Mouse (Mus musculus): ENCODE data around the gene Fam78b. TPM values are rescaled to one million over a fixed set of nuclear protein-coding genes. Genes with fewer than 3 reads are reported as not detected.

Gene Fam78b
- polyA plus RNA-seq, 1 experiment from 2014 or later: 15.3 TPM

- H3K9me3 ChIP-seq (ENCODE audit: control insufficient read depth, low read length): no peaks in the 10 kb centered on the region
- peaks cover 14% of the 10 kb centered on the region; the same call in 1 of the 2 replicates for H3K4me1 ChIP-seq (replicated peaks; ENCODE audit: control insufficient read depth, insufficient read depth, low read length)
- peak overlapping the region; percentile 38; the same call in 1 of the 2 replicates for H3K27ac ChIP-seq
- no peak for DNase-seq (ENCODE audit: low spot score)
- 63% methylated on average over 3 of the region's 3 CpGs for WGBS
- no peak overlapping the region for H3K4me3 ChIP-seq (replicated peaks; ENCODE audit: low read length)
- no peaks in the 10 kb centered on the region for H3K36me3 ChIP-seq (replicated peaks; ENCODE audit: control insufficient read depth, insufficient read depth)
- no peak overlapping the region for H3K9ac ChIP-seq
- ATAC-seq (ENCODE audit: low FRiP score): no peak
- no peaks in the 10 kb centered on the region for H3K27me3 ChIP-seq (ENCODE audit: control insufficient read depth, insufficient read depth, low read length)
- no peak overlapping the region for H3K4me2 ChIP-seq (replicated peaks)
Observed at GRCm38 (mm10) chr1:167116733-167117132, 115.5 kb downstream of the Fam78b start.

GRCm38 (mm10) chr1:167118971-167119370 is 117.8 kb downstream of the Fam78b start:
- Histone ChIP-seq H3K4me2 (replicated peaks) (peak overlapping the region; percentile 10), H3K4me3 (replicated peaks; ENCODE audit: low read length) (no peak overlapping the region), H3K27me3 (ENCODE audit: control insufficient read depth, insufficient read depth, low read length) (no peaks in the 10 kb centered on the region), H3K4me1 (replicated peaks; ENCODE audit: control insufficient read depth, insufficient read depth, low read length) (peaks cover 14% of the 10 kb centered on the region; the same call in 1 of the 2 replicates), H3K27ac (peak overlapping the region; percentile 53; the same call in 1 of the 2 replicates), H3K9me3 (ENCODE audit: control insufficient read depth, low read length) (no peaks in the 10 kb centered on the region), H3K9ac (0 out of 2 replicates have a peak overlapping the region, but pooled peaks have one; percentile 4), H3K36me3 (replicated peaks; ENCODE audit: control insufficient read depth, insufficient read depth) (no peaks in the 10 kb centered on the region)
- ATAC-seq (ENCODE audit: low FRiP score) (no peak), DNase-seq (ENCODE audit: low spot score) (no peak)
- 41% methylated on average over 7 of the region's 7 CpGs for WGBS

- ATAC-seq (ENCODE audit: low FRiP score) (peak; percentile 72), DNase-seq (ENCODE audit: low spot score) (peak; percentile 57)
- Histone ChIP-seq H3K36me3 (replicated peaks; ENCODE audit: control insufficient read depth, insufficient read depth) (no peaks in the 10 kb centered on the region), H3K27ac (peak overlapping the region; percentile 53; the same call in 1 of the 2 replicates), H3K27me3 (ENCODE audit: control insufficient read depth, insufficient read depth, low read length) (no peaks in the 10 kb centered on the region), H3K9me3 (ENCODE audit: control insufficient read depth, low read length) (no peaks in the 10 kb centered on the region), H3K4me3 (replicated peaks; ENCODE audit: low read length) (no peak overlapping the region), H3K9ac (0 out of 2 replicates have a peak overlapping the region, but pooled peaks have one; percentile 4), H3K4me1 (replicated peaks; ENCODE audit: control insufficient read depth, insufficient read depth, low read length) (peaks cover 14% of the 10 kb centered on the region; the same call in 1 of the 2 replicates), H3K4me2 (replicated peaks) (peak overlapping the region; percentile 10)
- WGBS: 21% methylated on average over 8 of the region's 8 CpGs
Observed at GRCm38 (mm10) chr1:167119439-167119838, 118.2 kb downstream of the Fam78b start.

- ATAC-seq (ENCODE audit: low FRiP score): no peak
Observed at GRCm38 (mm10) chr1:167122436-167122835, 121.2 kb downstream of the Fam78b start.

GRCm38 (mm10) chr1:167123551-167123950 is 122.3 kb downstream of the Fam78b start:
- Histone ChIP-seq H3K9me3 (ENCODE audit: control insufficient read depth, low read length) (no peaks in the 10 kb centered on the region), H3K9ac (no peak overlapping the region), H3K27ac (no peak overlapping the region), H3K4me1 (replicated peaks; ENCODE audit: control insufficient read depth, insufficient read depth, low read length) (peaks cover 14% of the 10 kb centered on the region; the same call in 1 of the 2 replicates), H3K4me2 (replicated peaks) (no peak overlapping the region), H3K27me3 (ENCODE audit: control insufficient read depth, insufficient read depth, low read length) (no peaks in the 10 kb centered on the region), H3K36me3 (replicated peaks; ENCODE audit: control insufficient read depth, insufficient read depth) (no peaks in the 10 kb centered on the region), H3K4me3 (replicated peaks; ENCODE audit: low read length) (no peak overlapping the region)
- ATAC-seq (ENCODE audit: low FRiP score) (no peak), DNase-seq (ENCODE audit: low spot score) (no peak)

More at GRCm38 (mm10) chr1:167122436-167122835, 121.2 kb downstream of the Fam78b start:
- 91% methylated on average over 2 of the region's 2 CpGs for WGBS
- Histone ChIP-seq H3K36me3 (replicated peaks; ENCODE audit: control insufficient read depth, insufficient read depth) (no peaks in the 10 kb centered on the region), H3K4me3 (replicated peaks; ENCODE audit: low read length) (no peak overlapping the region), H3K4me2 (replicated peaks) (no peak overlapping the region), H3K27me3 (ENCODE audit: control insufficient read depth, insufficient read depth, low read length) (no peaks in the 10 kb centered on the region), H3K27ac (no peak overlapping the region), H3K9me3 (ENCODE audit: control insufficient read depth, low read length) (no peaks in the 10 kb centered on the region), H3K9ac (no peak overlapping the region), H3K4me1 (replicated peaks; ENCODE audit: control insufficient read depth, insufficient read depth, low read length) (peaks cover 14% of the 10 kb centered on the region; the same call in 1 of the 2 replicates)
- DNase-seq (ENCODE audit: low spot score): no peak

- WGBS: 92% methylated on average over 3 of the region's 3 CpGs
- Histone ChIP-seq H3K4me2 (replicated peaks) (no peak overlapping the region), H3K4me1 (replicated peaks; ENCODE audit: control insufficient read depth, insufficient read depth, low read length) (no peaks in the 10 kb centered on the region), H3K9me3 (ENCODE audit: control insufficient read depth, low read length) (no peaks in the 10 kb centered on the region), H3K4me3 (replicated peaks; ENCODE audit: low read length) (no peak overlapping the region), H3K27me3 (ENCODE audit: control insufficient read depth, insufficient read depth, low read length) (no peaks in the 10 kb centered on the region), H3K27ac (no peak overlapping the region), H3K36me3 (replicated peaks; ENCODE audit: control insufficient read depth, insufficient read depth) (no peaks in the 10 kb centered on the region), H3K9ac (no peak overlapping the region)
- DNase-seq (ENCODE audit: low spot score) (no peak), ATAC-seq (ENCODE audit: low FRiP score) (no peak)
Observed at GRCm38 (mm10) chr1:167125870-167126269, 124.7 kb downstream of the Fam78b start.

GRCm38 (mm10) chr1:167126292-167126691 is 125.1 kb downstream of the Fam78b start:
- no peaks in the 10 kb centered on the region for H3K9me3 ChIP-seq (ENCODE audit: control insufficient read depth, low read length)
- no peak overlapping the region for H3K4me2 ChIP-seq (replicated peaks)
- no peak for DNase-seq (ENCODE audit: low spot score)
- H3K36me3 ChIP-seq (replicated peaks; ENCODE audit: control insufficient read depth, insufficient read depth): no peaks in the 10 kb centered on the region
- no peaks in the 10 kb centered on the region for H3K27me3 ChIP-seq (ENCODE audit: control insufficient read depth, insufficient read depth, low read length)
- H3K27ac ChIP-seq: no peak overlapping the region
- H3K4me1 ChIP-seq (replicated peaks; ENCODE audit: control insufficient read depth, insufficient read depth, low read length): no peaks in the 10 kb centered on the region
- H3K9ac ChIP-seq: no peak overlapping the region
- 79% methylated on average over 4 of the region's 4 CpGs for WGBS
- no peak for ATAC-seq (ENCODE audit: low FRiP score)
- H3K4me3 ChIP-seq (replicated peaks; ENCODE audit: low read length): no peak overlapping the region

GRCm38 (mm10) chr1:167135748-167136147 is 134.5 kb downstream of the Fam78b start:
- Histone ChIP-seq H3K9me3 (ENCODE audit: control insufficient read depth, low read length) (no peaks in the 10 kb centered on the region), H3K4me2 (replicated peaks) (no peak overlapping the region), H3K9ac (no peak overlapping the region), H3K4me3 (replicated peaks; ENCODE audit: low read length) (no peak overlapping the region), H3K36me3 (replicated peaks; ENCODE audit: control insufficient read depth, insufficient read depth) (no peaks in the 10 kb centered on the region), H3K27me3 (ENCODE audit: control insufficient read depth, insufficient read depth, low read length) (no peaks in the 10 kb centered on the region), H3K4me1 (replicated peaks; ENCODE audit: control insufficient read depth, insufficient read depth, low read length) (no peaks in the 10 kb centered on the region), H3K27ac (no peak overlapping the region)
- ATAC-seq (ENCODE audit: low FRiP score) (no peak), DNase-seq (ENCODE audit: low spot score) (no peak)
- WGBS: 87% methylated on average over 5 of the region's 5 CpGs

Measured in hindbrain, embryonic 14.5 days (tissue).